Mouse (Mus musculus) ES-Bruce4 (cell line): Measurements from ENCODE around the gene Nfyc.

Source experiments
- CTCF ChIP-seq: IDR thresholded peaks from one replicate; pipeline ENCODE4 v1.8.1; 2011; ENCODE audit warnings: low read depth, low read length
- POLR2A ChIP-seq: IDR thresholded peaks from one replicate; pipeline ENCODE4 v1.8.1; 2011; ENCODE audit warnings: low read length; ENCODE audit not compliant: insufficient read depth

DNA sequence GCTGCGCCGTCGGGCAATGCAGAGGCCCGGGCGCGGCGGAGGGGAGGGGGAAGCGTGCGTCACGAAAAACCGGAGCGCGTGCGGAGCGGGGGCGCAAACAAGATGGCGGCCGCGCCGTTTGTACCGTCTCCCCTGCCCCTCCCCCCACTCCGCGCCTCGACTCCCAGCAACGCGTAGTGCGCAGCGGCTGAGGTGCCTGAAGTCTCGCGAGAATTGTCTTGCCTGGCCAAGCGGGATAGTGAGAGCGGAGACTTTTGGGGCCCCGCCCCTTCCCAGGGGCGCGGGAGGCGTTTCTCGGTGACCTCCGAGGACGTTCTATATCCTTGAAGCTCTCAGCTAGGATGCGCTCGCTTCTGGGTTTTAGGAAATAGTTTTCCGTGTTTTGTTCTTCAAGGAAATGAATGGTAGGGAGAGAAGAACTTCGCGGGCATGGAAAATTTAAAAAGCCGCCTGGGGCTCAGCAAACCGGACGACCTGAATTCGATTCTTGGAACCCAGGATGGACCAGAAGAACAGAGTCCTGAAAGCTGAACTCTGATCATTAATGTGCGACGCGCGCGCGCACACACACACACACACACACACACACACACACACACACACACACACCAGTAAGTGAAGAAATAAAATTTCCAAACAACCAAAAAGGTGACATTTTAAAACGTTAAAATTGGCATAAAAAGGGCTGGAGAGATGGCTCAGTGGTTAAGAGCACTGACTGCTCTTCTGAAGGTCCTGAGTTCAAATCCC lies 5.6 kb downstream of the Nfyc start:
- TF ChIP-seq CTCF (no peak), POLR2A (peak; percentile 14)
